Mouse (Mus musculus): Measurements from ENCODE around the gene Nacc1. TPM values are rescaled to one million over a fixed set of nuclear protein-coding genes. Genes with fewer than 3 reads are reported as not detected.

The Nacc1 gene
- polyA plus RNA-seq, 1 experiment from 2014 or later = 21.3 TPM

- Histone ChIP-seq H3K4me2 (no peak overlapping the region), H3K27ac (ENCODE audit: poor library complexity, severe bottlenecking) (peak overlapping the region; percentile 73), H3K36me3 (no peaks in the 10 kb centered on the region), H3K9ac (0 out of 2 replicates have a peak overlapping the region, but pooled peaks have one; percentile 44), H3K4me1 (replicated peaks) (peaks cover 60% of the 10 kb centered on the region), H3K4me3 (no peak overlapping the region), H3K9me3 (replicated peaks) (no peaks in the 10 kb centered on the region), H3K27me3 (replicated peaks) (peaks cover 67% of the 10 kb centered on the region)
- 68% methylated on average over 4 of the region's 4 CpGs for WGBS
- no peak for ATAC-seq (ENCODE audit: insufficient number of reproducible peaks, low FRiP score)
These were observed 26.5 kb upstream of the Nacc1 start for GRCm38 (mm10) chr8:84714161-84714560.

GRCm38 (mm10) chr8:84713381-84713780, 25.7 kb upstream of the Nacc1 start:
- Histone ChIP-seq H3K4me1 (replicated peaks) (peaks cover 59% of the 10 kb centered on the region), H3K36me3 (no peaks in the 10 kb centered on the region), H3K4me3 (no peak overlapping the region), H3K9ac (peak overlapping the region; percentile 44), H3K27ac (ENCODE audit: poor library complexity, severe bottlenecking) (peak overlapping the region; percentile 73), H3K4me2 (no peak overlapping the region), H3K27me3 (replicated peaks) (peaks cover 67% of the 10 kb centered on the region), H3K9me3 (replicated peaks) (no peaks in the 10 kb centered on the region)
- WGBS = 49% methylated on average over 4 of the region's 4 CpGs
- no peak for ATAC-seq (ENCODE audit: insufficient number of reproducible peaks, low FRiP score)

GRCm38 (mm10) chr8:84712759-84713120, 25.1 kb upstream of the Nacc1 start:
- H3K4me1 ChIP-seq (replicated peaks) = peaks cover 65% of the 10 kb centered on the region
- WGBS = 25% methylated on average over 3 of the region's 3 CpGs
- no peak for ATAC-seq (ENCODE audit: insufficient number of reproducible peaks, low FRiP score)
- no peaks in the 10 kb centered on the region for H3K36me3 ChIP-seq
- peak overlapping the region; percentile 73 for H3K27ac ChIP-seq (ENCODE audit: poor library complexity, severe bottlenecking)
- H3K4me3 ChIP-seq = no peak overlapping the region
- H3K27me3 ChIP-seq (replicated peaks) = peaks cover 66% of the 10 kb centered on the region
- no peaks in the 10 kb centered on the region for H3K9me3 ChIP-seq (replicated peaks)
- no peak overlapping the region for H3K9ac ChIP-seq
- no peak overlapping the region for H3K4me2 ChIP-seq

- H3K4me2 ChIP-seq = peak overlapping the region; percentile 42
- no peak overlapping the region for H3K4me3 ChIP-seq
- H3K27me3 ChIP-seq (replicated peaks) = peaks cover 66% of the 10 kb centered on the region
- peaks cover 71% of the 10 kb centered on the region for H3K4me1 ChIP-seq (replicated peaks)
- no peaks in the 10 kb centered on the region for H3K36me3 ChIP-seq
- H3K27ac ChIP-seq (ENCODE audit: poor library complexity, severe bottlenecking) = peak overlapping the region; percentile 73
- H3K9ac ChIP-seq = 0 out of 2 replicates have a peak overlapping the region, but pooled peaks have one; percentile 43
- H3K9me3 ChIP-seq (replicated peaks) = no peaks in the 10 kb centered on the region
- peak; percentile 47 for ATAC-seq (ENCODE audit: insufficient number of reproducible peaks, low FRiP score)
- WGBS = 24% methylated on average over 11 of the region's 11 CpGs
These were observed 24.5 kb upstream of the Nacc1 start for GRCm38 (mm10) chr8:84711933-84712758.

GRCm38 (mm10) chr8:84711312-84711711, 23.6 kb upstream of the Nacc1 start:
- H3K4me2 ChIP-seq = no peak overlapping the region
- peaks cover 63% of the 10 kb centered on the region for H3K27me3 ChIP-seq (replicated peaks)
- WGBS = 62% methylated on average over 3 of the region's 3 CpGs
- H3K9me3 ChIP-seq (replicated peaks) = no peaks in the 10 kb centered on the region
- no peaks in the 10 kb centered on the region for H3K36me3 ChIP-seq
- H3K4me3 ChIP-seq = no peak overlapping the region
- no peak for ATAC-seq (ENCODE audit: insufficient number of reproducible peaks, low FRiP score)
- 0 out of 2 replicates have a peak overlapping the region, but pooled peaks have one; percentile 43 for H3K9ac ChIP-seq
- H3K27ac ChIP-seq (ENCODE audit: poor library complexity, severe bottlenecking) = peak overlapping the region; percentile 73
- H3K4me1 ChIP-seq (replicated peaks) = peaks cover 77% of the 10 kb centered on the region

- no peak overlapping the region for H3K27ac ChIP-seq (ENCODE audit: poor library complexity, severe bottlenecking)
- H3K27me3 ChIP-seq (replicated peaks) = peaks cover 58% of the 10 kb centered on the region
- H3K36me3 ChIP-seq = no peaks in the 10 kb centered on the region
- H3K4me3 ChIP-seq = no peak overlapping the region
- H3K4me2 ChIP-seq = no peak overlapping the region
- 85% methylated on average over 1 of the region's 1 CpGs for WGBS
- H3K9me3 ChIP-seq (replicated peaks) = no peaks in the 10 kb centered on the region
- peaks cover 78% of the 10 kb centered on the region for H3K4me1 ChIP-seq (replicated peaks)
- ATAC-seq (ENCODE audit: insufficient number of reproducible peaks, low FRiP score) = no peak
- no peak overlapping the region for H3K9ac ChIP-seq
These were observed 22.3 kb upstream of the Nacc1 start for GRCm38 (mm10) chr8:84709931-84710330.

GRCm38 (mm10) chr8:84708774-84709475, 21.3 kb upstream of the Nacc1 start:
- Histone ChIP-seq H3K4me3 (no peak overlapping the region), H3K27ac (ENCODE audit: poor library complexity, severe bottlenecking) (no peak overlapping the region; the same call in 1 of the 2 replicates), H3K9ac (peak overlapping the region; percentile 51; the same call in 1 of the 2 replicates), H3K4me2 (no peak overlapping the region), H3K27me3 (replicated peaks) (peaks cover 57% of the 10 kb centered on the region), H3K9me3 (replicated peaks) (no peaks in the 10 kb centered on the region), H3K4me1 (replicated peaks) (peaks cover 78% of the 10 kb centered on the region), H3K36me3 (no peaks in the 10 kb centered on the region)
- 15% methylated on average over 12 of the region's 12 CpGs for WGBS
- ATAC-seq (ENCODE audit: insufficient number of reproducible peaks, low FRiP score) = peak; percentile 22; the same call in 1 of the 2 replicates

GRCm38 (mm10) chr8:84708071-84708541, 20.4 kb upstream of the Nacc1 start:
- H3K4me3 ChIP-seq = peak overlapping the region; percentile 44
- no peaks in the 10 kb centered on the region for H3K36me3 ChIP-seq
- H3K9me3 ChIP-seq (replicated peaks) = no peaks in the 10 kb centered on the region
- H3K27me3 ChIP-seq (replicated peaks) = peaks cover 57% of the 10 kb centered on the region
- H3K4me2 ChIP-seq = peak overlapping the region; percentile 60
- no peak for ATAC-seq (ENCODE audit: insufficient number of reproducible peaks, low FRiP score)
- H3K9ac ChIP-seq = peak overlapping the region; percentile 53
- 11% methylated on average over 15 of the region's 15 CpGs for WGBS
- peak overlapping the region; percentile 63 for H3K27ac ChIP-seq (ENCODE audit: poor library complexity, severe bottlenecking)
- H3K4me1 ChIP-seq (replicated peaks) = peaks cover 77% of the 10 kb centered on the region

GRCm38 (mm10) chr8:84707267-84707883, 19.7 kb upstream of the Nacc1 start:
- Histone ChIP-seq H3K36me3 (no peaks in the 10 kb centered on the region), H3K9ac (peak overlapping the region; percentile 53), H3K27ac (ENCODE audit: poor library complexity, severe bottlenecking) (peak overlapping the region; percentile 63), H3K4me1 (replicated peaks) (peaks cover 76% of the 10 kb centered on the region), H3K27me3 (replicated peaks) (peaks cover 63% of the 10 kb centered on the region), H3K4me2 (peak overlapping the region; percentile 60), H3K4me3 (peak overlapping the region; percentile 44), H3K9me3 (replicated peaks) (no peaks in the 10 kb centered on the region)
- ATAC-seq (ENCODE audit: insufficient number of reproducible peaks, low FRiP score) = peak; percentile 79
- WGBS = 6% methylated on average over 22 of the region's 22 CpGs

- peak overlapping the region; percentile 63 for H3K27ac ChIP-seq (ENCODE audit: poor library complexity, severe bottlenecking)
- H3K27me3 ChIP-seq (replicated peaks) = peaks cover 64% of the 10 kb centered on the region
- H3K9ac ChIP-seq = peak overlapping the region; percentile 53
- no peaks in the 10 kb centered on the region for H3K9me3 ChIP-seq (replicated peaks)
- peaks cover 76% of the 10 kb centered on the region for H3K4me1 ChIP-seq (replicated peaks)
- 2% methylated on average over 43 of the region's 45 CpGs for WGBS
- no peaks in the 10 kb centered on the region for H3K36me3 ChIP-seq
- peak overlapping the region; percentile 60 for H3K4me2 ChIP-seq
- peak overlapping the region; percentile 44 for H3K4me3 ChIP-seq
- ATAC-seq (ENCODE audit: insufficient number of reproducible peaks, low FRiP score) = peak; percentile 49
These were observed 19.1 kb upstream of the Nacc1 start for GRCm38 (mm10) chr8:84706610-84707266.

Data from heart, embryonic 12.5 days (tissue).